Mouse (Mus musculus) spleen, adult 2 months (tissue): ENCODE data around the gene Ubac1. TPM values are rescaled to one million over a fixed set of nuclear protein-coding genes. Genes with fewer than 3 reads are reported as not detected.

ENCODE experiments used
- DNase-seq, 2 experiments: peaks; one replicate each; pipeline versions ENCODE4 v3.0.0 to v3.0.0-alpha.2; 2012 to 2021; ENCODE audit warnings: low spot score in 2 of 2, low read depth in 1 of 2
- H3K27ac ChIP-seq: fragments of 200-500 bp; 2 replicates; pipeline ENCODE4 v1.5.1; 2012; ENCODE audit warnings: low read length, inconsistent platforms; ENCODE audit not compliant: insufficient read depth
- H3K27me3 ChIP-seq: fragments of 200-500 bp; 2 replicates; pipeline ENCODE4 v1.6.1; 2012; ENCODE audit warnings: mild to moderate bottlenecking, moderate library complexity, low read length, inconsistent platforms; ENCODE audit not compliant: control insufficient read depth, insufficient read depth
- H3K36me3 ChIP-seq: fragments of 200-500 bp; 2 replicates; pipeline ENCODE4 v1.6.1; 2012; ENCODE audit warnings: mild to moderate bottlenecking, low read length, inconsistent platforms; ENCODE audit not compliant: control insufficient read depth, insufficient read depth
- H3K4me1 ChIP-seq: fragments of 200-500 bp; 2 replicates; pipeline ENCODE4 v1.6.1; 2011; ENCODE audit warnings: inconsistent platforms; ENCODE audit not compliant: control insufficient read depth, insufficient read depth, insufficient read length
- H3K4me3 ChIP-seq: fragments of 200-500 bp; 2 replicates; pipeline ENCODE4 v1.5.1; 2011; ENCODE audit warnings: mild to moderate bottlenecking, inconsistent platforms; ENCODE audit not compliant: insufficient read depth, insufficient read length; ENCODE audit errors: extremely low read depth
- CTCF ChIP-seq: fragments of 200-500 bp; IDR thresholded peaks from 2 replicates; pipeline ENCODE4 v1.5.1; 2011; ENCODE audit warnings: mild to moderate bottlenecking, inconsistent platforms; ENCODE audit not compliant: insufficient read depth, insufficient read length, insufficient replicate concordance; ENCODE audit errors: extremely low read depth
- POLR2A ChIP-seq: fragments of 200-500 bp; IDR thresholded peaks from 2 replicates; pipeline ENCODE4 v1.6.1; 2011; ENCODE audit warnings: low read depth, low read length, inconsistent platforms
- WGBS: fragments of 180-500 bp; shearing (Covaris S2); methylation state at CpG from one replicate; pipeline ENCODE4 v1.1.7; 2018; 5-methylcytosine and 5-hydroxymethylcytosine counted together
- polyA plus RNA-seq: library from polyadenylated mRNA; depleted of rRNA; stranded (reverse); fragments of >200 nt; gene quantifications from 2 replicates; pipeline ENCODE4 v1.2.3, GENCODE M21; 2012

Ubac1 gene
- polyA plus RNA-seq, 1 experiment: 80.2 TPM

- no peak overlapping the region for H3K27ac ChIP-seq
- no peaks in the 10 kb centered on the region for H3K4me1 ChIP-seq
- no peaks in the 10 kb centered on the region for H3K36me3 ChIP-seq
- no peak overlapping the region for H3K4me3 ChIP-seq
- TF ChIP-seq CTCF (no peak), POLR2A (no peak)
- H3K27me3 ChIP-seq: no peaks in the 10 kb centered on the region
- 90% methylated on average over 1 of the region's 1 CpGs for WGBS
- DNase-seq: no peak
Measured at GRCm38 (mm10) chr2:25989651-25990050, 31.9 kb downstream of the Ubac1 start.

DNA sequence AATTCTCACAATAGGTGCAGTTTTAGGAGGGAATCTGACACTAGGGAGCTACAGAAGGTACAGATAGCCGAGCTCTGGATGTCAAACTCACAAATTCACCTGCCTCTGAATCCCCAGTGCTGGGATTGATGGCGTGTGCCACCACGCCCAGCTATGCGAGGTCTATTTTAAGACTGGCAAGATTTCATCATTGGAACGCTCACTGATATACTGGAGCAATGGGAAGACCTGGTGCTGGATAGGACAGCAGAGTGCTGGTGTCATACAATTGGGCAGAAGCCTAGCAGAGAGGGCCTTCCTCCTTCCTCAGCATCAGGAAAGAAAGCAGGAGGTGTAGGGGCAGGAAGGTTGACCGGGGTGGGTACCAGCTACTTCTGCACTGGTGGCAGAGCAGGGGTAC lies 33.7 kb downstream of the Ubac1 start:
- H3K4me3 ChIP-seq: no peak overlapping the region
- DNase-seq: no peak
- no peak overlapping the region for H3K27ac ChIP-seq
- no peaks in the 10 kb centered on the region for H3K4me1 ChIP-seq
- 83% methylated on average over 6 of the region's 6 CpGs for WGBS
- no peaks in the 10 kb centered on the region for H3K27me3 ChIP-seq
- no peaks in the 10 kb centered on the region for H3K36me3 ChIP-seq
- TF ChIP-seq CTCF (no peak), POLR2A (no peak)

DNA sequence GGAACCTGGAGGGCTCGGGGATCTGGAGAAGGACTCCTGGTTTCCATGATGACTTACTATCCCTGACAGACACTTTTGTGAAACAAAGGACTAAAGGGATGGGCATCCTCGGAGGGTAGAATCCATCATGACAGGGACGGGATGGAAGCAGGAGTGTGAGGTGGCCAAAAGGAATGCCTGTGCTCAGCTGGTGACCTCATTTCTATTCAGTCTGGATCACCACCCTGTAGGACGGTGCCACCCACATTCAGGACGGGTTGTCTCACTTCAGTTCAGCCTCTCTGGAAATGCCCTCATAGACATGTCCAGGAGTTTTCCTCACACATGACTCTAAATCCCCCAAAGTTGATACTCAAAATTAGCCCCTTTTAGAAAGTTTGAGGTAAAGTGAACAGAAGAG lies 34.9 kb downstream of the Ubac1 start:
- Histone ChIP-seq H3K36me3 (no peaks in the 10 kb centered on the region), H3K27ac (no peak overlapping the region), H3K4me3 (no peak overlapping the region), H3K4me1 (peaks cover 4% of the 10 kb centered on the region; the same call in 1 of the 2 replicates), H3K27me3 (no peaks in the 10 kb centered on the region)
- no peak for DNase-seq
- 92% methylated on average over 5 of the region's 5 CpGs for WGBS
- TF ChIP-seq CTCF: no peak
- no peak for TF ChIP-seq POLR2A

DNA sequence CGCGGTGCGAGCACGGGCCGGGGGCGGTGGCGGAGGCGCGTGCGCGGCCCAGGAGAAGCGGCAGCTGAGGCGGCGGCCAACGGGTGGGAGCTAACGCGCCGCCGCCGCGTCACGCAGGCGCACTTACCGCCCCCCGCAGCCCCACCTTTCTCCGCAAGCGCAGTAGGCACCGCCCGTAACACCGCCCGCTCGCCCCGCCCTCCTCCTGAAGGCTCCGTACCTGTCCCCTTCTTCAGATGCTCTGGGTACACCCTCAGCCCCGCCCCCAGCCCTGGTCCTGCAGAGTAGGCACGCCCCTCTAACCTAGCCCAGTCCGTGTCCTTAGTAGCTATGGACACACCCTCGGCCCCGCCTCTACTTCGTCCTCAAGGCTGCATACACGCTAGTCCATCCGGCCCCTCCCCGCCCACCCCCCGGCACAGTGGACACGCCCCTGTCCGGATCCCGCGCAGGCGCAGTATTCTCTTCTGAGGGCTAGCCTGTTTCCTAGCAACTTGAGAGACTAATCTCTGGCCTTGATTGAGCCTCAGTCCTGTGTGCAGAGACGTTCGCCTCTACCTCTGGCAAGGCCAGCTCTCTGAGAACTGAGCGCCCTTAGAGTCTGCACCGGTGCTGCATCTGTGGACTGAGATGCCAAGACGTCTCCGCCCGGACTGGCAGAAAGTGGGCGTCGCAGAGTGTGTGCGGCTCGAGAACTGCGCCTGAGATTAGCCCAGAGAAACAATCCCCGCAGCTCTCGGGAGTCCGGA lies 38.2 kb downstream of the Ubac1 start, which contains the start of gene Camsap1:
Gene Camsap1 (minus strand): TSS at position 124 of the 749 bp plus-strand sequence.
- peak; percentile 100 for DNase-seq
- Histone ChIP-seq H3K27me3 (no peaks in the 10 kb centered on the region), H3K27ac (no peak within 1 kb of the TSS), H3K4me1 (peaks cover 4% of the 10 kb centered on the region; the same call in 1 of the 2 replicates), H3K36me3 (no peaks in the 10 kb centered on the region), H3K4me3 (peak within 1 kb of the TSS; percentile 59)
- WGBS: under 1% methylated on average over 59 of the region's 64 CpGs
- TF ChIP-seq POLR2A: no peak
- TF ChIP-seq CTCF: no peak

- no peaks in the 10 kb centered on the region for H3K36me3 ChIP-seq
- H3K4me1 ChIP-seq: peaks cover 4% of the 10 kb centered on the region; the same call in 1 of the 2 replicates
- peak in 1 of 2 experiments; percentile 29 for DNase-seq
- H3K4me3 ChIP-seq: peak overlapping the region; percentile 53
- no peak overlapping the region for H3K27ac ChIP-seq
- WGBS: 1% methylated on average over 75 of the region's 76 CpGs
- H3K27me3 ChIP-seq: no peaks in the 10 kb centered on the region
- TF ChIP-seq CTCF (no peak), POLR2A (no peak)
Measured at GRCm38 (mm10) chr2:25982426-25983091, 39.0 kb downstream of the Ubac1 start.

- TF ChIP-seq POLR2A: no peak
- TF ChIP-seq CTCF: no peak
- DNase-seq: peak in 1 of 2 experiments; percentile 7
- H3K27ac ChIP-seq: no peak overlapping the region
- H3K4me1 ChIP-seq: peaks cover 4% of the 10 kb centered on the region; the same call in 1 of the 2 replicates
- 7% methylated on average over 16 of the region's 16 CpGs for WGBS
- no peaks in the 10 kb centered on the region for H3K36me3 ChIP-seq
- peak overlapping the region; percentile 53 for H3K4me3 ChIP-seq
- H3K27me3 ChIP-seq: no peaks in the 10 kb centered on the region
Measured at GRCm38 (mm10) chr2:25982052-25982425, 39.5 kb downstream of the Ubac1 start.
